Mouse (Mus musculus) testis, postnatal 10 days (tissue): ENCODE results near the gene Taar7d.
"Not testable (repeated sequence)": the region's sequence is repeated elsewhere in the genome, so short reads cannot be mapped to it uniquely, and the experiment has no call there.

Experiments
- DNase-seq: peaks from one replicate; pipeline ENCODE4 v3.0.0; 2021; ENCODE audit warnings: low spot score

Taar7d gene

GRCm38 (mm10) chr10:24026922-24027321 is at the start of gene Taar7d:
Gene Taar7d, plus strand, starts transcription at chr10:24027222.
- no peak for DNase-seq

- no peak for DNase-seq
Observed at GRCm38 (mm10) chr10:23977958-23978357, 49.1 kb upstream of the Taar7d start.

GRCm38 (mm10) chr10:23978901-23979705 is 47.9 kb upstream of the Taar7d start:
- peak; percentile 83 for DNase-seq

- DNase-seq = no peak
Observed at GRCm38 (mm10) chr10:23985546-23985945, 41.5 kb upstream of the Taar7d start, which contains the start of gene Taar6. Gene Taar6, minus strand, starts transcription at chr10:23985646.

GRCm38 (mm10) chr10:23986419-23986818 is 40.6 kb upstream of the Taar7d start:
- DNase-seq = no peak

- DNase-seq = no peak
Observed at GRCm38 (mm10) chr10:23993381-23993780, 33.6 kb upstream of the Taar7d start, which contains the start of gene Taar7a. Gene Taar7a, minus strand, starts transcription at chr10:23993481.

GRCm38 (mm10) chr10:23999639-24000038 is 27.4 kb upstream of the Taar7d start, which contains the start of gene Taar7b:
Gene Taar7b, plus strand, starts transcription at chr10:23999939.
- no peak for DNase-seq

- no peak for DNase-seq
Observed at GRCm38 (mm10) chr10:24006442-24006841, 20.6 kb upstream of the Taar7d start.

- DNase-seq = no peak
Observed at GRCm38 (mm10) chr10:24007034-24007433, 20.0 kb upstream of the Taar7d start.

- DNase-seq = no peak
Observed at GRCm38 (mm10) chr10:24008143-24008542, 18.9 kb upstream of the Taar7d start.

- DNase-seq = no peak
Observed at GRCm38 (mm10) chr10:24031347-24031746, 4.3 kb downstream of the Taar7d start.

GRCm38 (mm10) chr10:24037314-24037713 is 10.3 kb downstream of the Taar7d start, which contains the start of gene Taar7e:
Gene Taar7e, plus strand, starts transcription at chr10:24037614.
- DNase-seq = no peak

- no peak for DNase-seq
Observed at GRCm38 (mm10) chr10:24040120-24040869, 13.3 kb downstream of the Taar7d start.

GRCm38 (mm10) chr10:24049210-24049609 is 22.2 kb downstream of the Taar7d start, which contains the start of gene Taar7f:
Gene Taar7f, plus strand, starts transcription at chr10:24049510.
- DNase-seq = no peak

GRCm38 (mm10) chr10:24052039-24052438 is 25.0 kb downstream of the Taar7d start:
- DNase-seq = no peak

- DNase-seq = no peak
Observed at GRCm38 (mm10) chr10:24058986-24059385, 32.0 kb downstream of the Taar7d start.

GRCm38 (mm10) chr10:24074751-24075150 is 47.7 kb downstream of the Taar7d start:
- DNase-seq = not testable (repeated sequence)

- DNase-seq = not testable (repeated sequence)
Observed at GRCm38 (mm10) chr10:24076200-24076599, 49.2 kb downstream of the Taar7d start, which contains the start of gene Taar8a. Gene Taar8a, plus strand, starts transcription at chr10:24076500.
